Mouse (Mus musculus) urinary bladder, postnatal 10 days (tissue): Measurements from ENCODE around the gene Podxl2.

Experiments
- DNase-seq: peaks from one replicate; pipeline ENCODE4 v3.0.0; 2022; ENCODE audit warnings: low spot score

The Podxl2 gene

DNA sequence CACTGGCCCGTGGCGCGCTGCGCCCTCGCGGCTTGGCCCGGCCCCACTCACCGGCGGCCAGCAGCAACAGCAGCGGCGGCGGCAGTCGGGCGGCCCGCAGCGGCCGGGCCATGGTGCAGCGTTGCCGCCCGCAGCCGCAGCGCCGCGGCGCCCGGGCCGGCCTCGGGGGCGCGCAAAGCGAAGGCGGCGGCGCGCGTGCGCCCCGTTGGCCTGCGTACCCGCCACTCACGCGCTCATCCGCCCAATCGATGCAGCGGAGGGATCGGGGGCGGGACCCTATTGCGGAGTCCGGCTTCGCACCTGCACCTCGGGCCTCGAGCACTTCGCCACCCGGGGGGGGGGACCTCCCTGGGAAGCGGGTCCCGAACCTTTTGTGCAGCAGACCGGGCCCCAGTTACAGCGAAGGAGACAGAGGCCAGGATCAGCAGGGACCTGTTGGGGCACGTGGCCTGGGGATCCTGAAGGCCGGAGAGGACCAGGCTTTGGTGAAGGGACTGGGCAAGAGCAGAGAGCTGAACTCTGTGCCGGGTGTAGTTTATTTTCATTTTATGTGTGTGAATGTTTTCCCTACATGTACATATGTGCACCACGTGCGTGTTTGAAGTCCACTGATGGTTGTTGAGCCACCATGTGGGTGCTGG, at the start of gene Podxl2:
Podxl2 (minus strand) TSS at position 177 of the 641 bp plus-strand sequence.
- DNase-seq, result no peak

DNA sequence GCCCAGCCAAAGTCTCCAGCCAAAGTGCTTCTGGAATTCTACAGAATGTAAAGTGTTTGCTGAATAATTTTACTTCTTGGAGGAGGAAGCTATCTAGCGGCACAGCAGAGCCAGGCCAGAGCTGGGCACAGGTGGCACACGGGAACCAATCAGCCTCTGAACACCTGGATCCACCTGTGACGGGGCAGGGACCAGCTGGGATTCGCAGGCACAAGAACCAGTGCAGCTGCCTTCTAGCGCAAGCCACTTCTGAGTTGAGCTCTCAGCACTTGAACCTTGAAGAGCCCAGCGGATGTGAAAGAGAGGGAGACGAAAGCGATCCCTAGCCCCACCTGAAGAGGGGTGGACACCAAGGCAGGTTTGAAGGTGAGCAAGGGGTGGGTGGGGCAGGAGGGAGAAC, 44.0 kb upstream of the Podxl2 start:
- DNase-seq, result no peak

GRCm38 (mm10) chr6:88916153-88916552, 41.3 kb upstream of the Podxl2 start:
- DNase-seq, result no peak

DNA sequence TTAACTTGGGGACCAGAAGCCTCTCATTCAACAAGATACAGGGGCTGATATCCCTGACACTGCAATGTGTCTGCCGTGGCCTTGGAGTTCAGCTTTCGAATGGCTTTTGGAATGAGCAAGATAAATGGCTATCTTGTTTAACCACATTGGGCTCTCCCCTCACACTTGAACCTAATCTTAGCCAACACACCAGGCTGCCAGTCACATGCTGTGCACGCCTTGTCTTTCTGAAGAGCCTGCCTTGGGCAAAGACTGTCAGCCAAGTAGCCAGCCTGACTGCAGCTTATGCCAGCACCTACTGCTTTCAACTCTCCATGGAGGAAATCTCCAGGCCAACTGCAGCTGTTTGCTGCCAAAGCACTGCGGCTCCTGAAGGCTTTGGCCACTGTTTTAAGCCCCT, 40.7 kb upstream of the Podxl2 start:
- no peak for DNase-seq

GRCm38 (mm10) chr6:88914799-88915198, 40.0 kb upstream of the Podxl2 start:
- DNase-seq, result no peak

- no peak for DNase-seq
These were observed 38.6 kb upstream of the Podxl2 start for GRCm38 (mm10) chr6:88913440-88913839.

DNA sequence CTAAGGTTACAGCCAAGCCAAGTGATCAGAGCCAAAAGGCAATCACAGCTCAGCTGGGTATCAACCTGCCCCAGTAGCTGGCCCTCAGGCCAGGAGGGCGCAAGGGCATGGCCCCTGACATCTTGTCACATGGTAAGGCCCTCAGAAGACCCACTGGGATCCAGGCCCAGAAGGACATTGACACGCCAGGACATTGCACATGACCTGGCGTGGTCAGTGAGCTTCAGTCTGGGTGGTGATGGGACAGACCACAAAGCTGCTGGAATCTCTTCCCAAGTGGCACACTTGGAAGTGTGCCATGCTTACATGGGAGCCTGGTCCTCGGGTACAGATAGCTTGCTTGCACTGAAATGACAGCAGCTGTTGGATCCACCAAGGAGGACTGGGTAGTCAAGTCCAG, 38.2 kb upstream of the Podxl2 start:
- no peak for DNase-seq

DNA sequence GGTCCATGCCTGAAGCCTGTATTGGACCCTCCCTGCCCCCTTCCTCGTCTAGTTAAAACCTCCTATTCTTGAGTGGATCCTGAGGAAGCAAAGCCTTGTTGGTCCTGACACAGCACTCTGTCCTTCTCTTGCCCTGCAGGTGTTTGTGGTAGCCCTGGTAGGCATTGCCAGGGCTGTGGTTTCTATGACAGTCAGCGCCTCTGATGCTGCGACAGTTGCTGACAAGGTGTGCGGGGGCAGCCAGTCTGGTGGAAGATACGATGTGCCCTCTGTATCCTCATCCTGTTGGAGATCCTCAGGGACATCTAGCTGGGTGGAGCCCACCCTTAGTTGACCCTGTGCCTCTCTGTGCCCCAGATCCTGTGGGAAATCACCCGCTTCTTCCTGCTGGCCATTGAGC, 34.3 kb upstream of the Podxl2 start:
- DNase-seq, result no peak

DNA sequence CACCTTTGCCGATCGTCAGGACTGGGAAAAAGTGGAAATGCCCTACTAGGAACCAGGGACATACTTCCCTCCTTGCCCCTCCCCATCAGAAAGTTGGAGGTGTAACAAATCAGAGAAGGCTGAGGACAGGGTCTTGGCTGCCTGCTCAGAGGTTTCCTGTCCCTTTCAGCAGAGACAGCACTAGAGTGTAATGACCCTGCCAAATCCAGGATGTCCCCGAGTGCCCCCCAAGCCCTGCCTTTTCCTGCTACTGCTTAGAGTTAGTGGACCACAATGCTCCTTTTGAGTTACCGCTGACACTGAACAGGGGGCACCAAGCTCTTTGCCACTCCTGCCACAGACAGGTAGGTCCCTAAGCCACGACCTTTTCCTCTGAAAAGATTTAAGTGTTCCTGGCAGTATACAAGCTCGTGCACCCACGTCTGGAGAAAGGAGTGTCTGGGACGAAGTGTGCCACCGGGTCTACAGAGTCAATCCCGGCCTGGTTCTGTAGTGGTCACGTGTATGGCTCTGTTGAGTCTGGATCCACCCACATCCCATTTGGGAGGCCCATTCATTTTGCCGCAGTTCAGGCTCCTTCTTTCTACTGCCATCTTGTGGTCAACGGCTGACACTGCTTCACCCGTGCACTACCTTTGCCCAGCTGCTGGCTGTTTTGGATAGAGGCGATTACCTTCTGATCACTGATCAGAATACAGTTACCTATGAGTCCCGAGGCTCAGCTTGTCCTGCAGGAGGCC, 31.7 kb upstream of the Podxl2 start:
- DNase-seq, result no peak

- DNase-seq, result no peak
These were observed 30.2 kb upstream of the Podxl2 start for GRCm38 (mm10) chr6:88905042-88905441.

- DNase-seq, result no peak
These were observed 29.7 kb upstream of the Podxl2 start for GRCm38 (mm10) chr6:88904456-88904974.

GRCm38 (mm10) chr6:88903708-88904107, 28.9 kb upstream of the Podxl2 start:
- DNase-seq, result no peak

GRCm38 (mm10) chr6:88901947-88902820, 27.3 kb upstream of the Podxl2 start, which contains the start of gene Tpra1:
Gene Tpra1 (plus strand): TSS chr6:88902251.
- DNase-seq, result peak; percentile 70

- DNase-seq, result no peak
These were observed 26.6 kb upstream of the Podxl2 start for GRCm38 (mm10) chr6:88901471-88901870.

GRCm38 (mm10) chr6:88899628-88900027, 24.8 kb upstream of the Podxl2 start:
- DNase-seq, result no peak

GRCm38 (mm10) chr6:88899086-88899485, 24.2 kb upstream of the Podxl2 start:
- DNase-seq, result no peak

- DNase-seq, result peak; percentile 84
These were observed 23.7 kb upstream of the Podxl2 start, which contains the start of gene Mcm2 for GRCm38 (mm10) chr6:88898534-88899048. Gene Mcm2 (minus strand): TSS chr6:88898780.

- DNase-seq, result no peak
These were observed 22.4 kb upstream of the Podxl2 start for GRCm38 (mm10) chr6:88897246-88897645.

- no peak for DNase-seq
These were observed 21.1 kb upstream of the Podxl2 start for GRCm38 (mm10) chr6:88895943-88896342.

DNA sequence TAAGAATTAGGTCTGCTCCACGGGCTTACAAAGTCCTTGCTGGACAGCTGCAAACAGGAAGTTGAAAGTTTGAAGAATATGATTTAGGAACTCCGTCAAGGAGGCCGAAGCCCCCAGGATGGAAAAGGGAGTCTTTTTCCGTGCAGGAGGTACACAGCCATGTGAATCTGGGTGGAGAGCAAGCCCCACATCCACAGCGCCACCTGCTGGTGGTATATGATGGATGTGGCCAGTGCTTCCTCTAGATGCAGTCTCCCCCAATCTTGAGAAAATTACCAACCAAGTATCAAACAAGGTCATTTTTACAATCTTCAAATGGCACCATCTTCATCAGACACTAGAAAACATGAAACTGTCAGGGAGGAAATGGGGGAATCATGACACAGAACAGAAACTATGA, 18.7 kb upstream of the Podxl2 start:
- DNase-seq, result no peak

- no peak for DNase-seq
These were observed 16.0 kb upstream of the Podxl2 start for GRCm38 (mm10) chr6:88890832-88891231.

DNA sequence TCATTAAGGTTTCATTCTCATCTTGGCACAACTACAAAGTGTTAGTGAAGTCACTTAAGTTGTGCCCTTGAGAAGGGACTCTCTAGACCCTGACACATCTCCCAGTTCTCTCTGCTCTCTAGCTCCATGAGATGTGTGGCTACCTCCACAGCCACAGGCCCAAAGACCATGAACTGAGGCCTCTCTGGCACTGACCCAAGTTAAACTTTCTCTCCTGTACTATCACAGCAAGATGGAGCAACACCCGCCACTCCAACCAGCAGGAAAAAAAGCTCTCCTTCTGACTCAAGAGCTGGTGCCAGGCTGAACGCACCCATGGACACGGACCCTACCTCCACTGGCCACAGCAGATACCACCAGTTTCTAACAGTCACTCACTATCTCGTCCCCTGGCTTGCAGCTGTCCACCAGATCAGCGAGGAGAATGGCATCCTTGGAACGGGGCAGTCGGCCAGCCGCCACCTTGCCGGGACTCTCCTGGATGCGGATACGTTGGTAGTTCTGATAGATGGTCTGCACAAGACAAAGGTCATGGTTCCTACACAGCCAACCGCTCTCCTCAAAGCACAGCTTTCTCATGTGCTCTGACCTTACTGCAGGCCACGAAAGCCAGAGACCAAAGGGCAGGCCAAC, 14.7 kb upstream of the Podxl2 start:
- DNase-seq, result no peak
